Mouse (Mus musculus) ES-E14 (cell line): ENCODE results near the gene Ube2q1.

Experiments used
- HCFC1 ChIP-seq: IDR thresholded peaks from 2 replicates; pipeline ENCODE4 v1.6.1; 2012; ENCODE audit warnings: low read length, inconsistent platforms, borderline replicate concordance; ENCODE audit not compliant: insufficient read depth
- MAFK ChIP-seq: IDR thresholded peaks from 2 replicates; pipeline ENCODE4 v1.6.1; 2014; ENCODE audit warnings: mild to moderate bottlenecking, low read depth, low read length, inconsistent platforms; ENCODE audit not compliant: insufficient read depth
- ZNF384 ChIP-seq: IDR thresholded peaks from 2 replicates; pipeline ENCODE4 v1.6.1; 2012; ENCODE audit warnings: low read depth, low read length, inconsistent platforms

GRCm38 (mm10) chr3:89805179-89805578, 31.8 kb downstream of the Ube2q1 start:
- TF ChIP-seq HCFC1 (no peak), ZNF384 (no peak), MAFK (peak; percentile 29; the same call in 1 of the 2 replicates)
